Comparison of ENCODE assay signal across 9 mouse cellular contexts in genomic region chr4:46689397-46690022, GRCm38 (mm10). TPM values are rescaled to one million over a fixed set of nuclear protein-coding genes. Genes with fewer than 3 reads are reported as not detected.
DNase-seq lines count a peak whose midpoint lies in the region; ATAC-seq lines count a peak whose summit lies in the region.
"Had no signal": no experiment of that assay in that cellular context is flagged by ENCODE, and none has a peak within 500 bp of the region (broad histone marks: within the 10 kb centered on the region; RNA-seq: fewer than 3 reads in every experiment).

No protein-coding gene starts in this region.

- ATAC-seq in CD4-positive, CD25-positive, alpha-beta regulatory T cell, adult 4 months: peak; percentile 65
- peak; percentile 87 for ATAC-seq in erythroblast, adult 5-6 weeks (replicated peaks; ENCODE audit: low FRiP score, poor library complexity, severe bottlenecking)
- ATAC-seq in neural tube, embryonic 15.5 days (ENCODE audit: low FRiP score): peak; percentile 76

- H3K27me3 ChIP-seq in neural tube, embryonic 15.5 days (replicated peaks): peaks cover 11% of the 10 kb centered on the region; the same call in 1 of the 2 replicates

- peak; percentile 90 for DNase-seq in brain, adult 2 months (ENCODE audit: low read depth, low spot score)
- DNase-seq in heart, postnatal 14 days: peak; percentile 72 to 87
- peak; percentile 64 to 84 for DNase-seq in kidney, postnatal 36 days
- peak; percentile 45 to 64 for DNase-seq in lung, adult 18-20 months
- DNase-seq in testis, postnatal 10 days (ENCODE audit: low spot score): peak; percentile 84

- no peak overlapping the region for H3K27ac ChIP-seq in neural tube, embryonic 15.5 days (replicated peaks)
- H3K27ac ChIP-seq: embryonic facial prominence, embryonic 13.5 days had no signal

- no peak overlapping the region for H3K4me2 ChIP-seq in neural tube, embryonic 15.5 days
- H3K4me2 ChIP-seq: embryonic facial prominence, embryonic 13.5 days had no signal

- WGBS in neural tube, embryonic 15.5 days: 48% methylated on average over 15 of the region's 15 CpGs

- no peak overlapping the region for H3K9ac ChIP-seq in neural tube, embryonic 15.5 days (replicated peaks)
- H3K9ac ChIP-seq: embryonic facial prominence, embryonic 13.5 days had no signal

- intact Hi-C loops in heart, postnatal 14 days (cut with DNase I): loop anchor here (1.0 to 10.0 kb wide), 3 partner anchors 333 to 565 kb away; no protein-coding TSS in a partner anchor

- H3K9me3 ChIP-seq in neural tube, embryonic 15.5 days (replicated peaks): no peaks in the 10 kb centered on the region

- 0 out of 2 replicates have a peak, but pooled peaks cover 3% of the 10 kb centered on the region for H3K4me1 ChIP-seq in neural tube, embryonic 15.5 days
- H3K4me1 ChIP-seq: embryonic facial prominence, embryonic 13.5 days had no signal

- H3K36me3 ChIP-seq in neural tube, embryonic 15.5 days: no peaks in the 10 kb centered on the region
- H3K36me3 ChIP-seq: embryonic facial prominence, embryonic 13.5 days had no signal

- no peak overlapping the region for H3K4me3 ChIP-seq in neural tube, embryonic 15.5 days (replicated peaks)
- H3K4me3 ChIP-seq: embryonic facial prominence, embryonic 13.5 days had no signal

RNA-seq across cellular contexts. Expression of gene Tbc1d2, which starts 39.5 kb away (rescaled TPM):
- polyA plus RNA-seq in CD4-positive, CD25-positive, alpha-beta regulatory T cell, adult 4 months (2017; shearing (Covaris generic)): under 1 TPM; 0.18 to 0.58 TPM
- total RNA-seq in erythroblast, adult 5-6 weeks (2015; ENCODE audit: low replicate concordance): 0.84 and 1.5 TPM in 2 replicates
- 3.2 and 3.9 TPM in 2 replicates for total RNA-seq in erythroblast, adult 5-6 weeks (2017; ENCODE audit: low replicate concordance)
- total RNA-seq in heart, postnatal 14 days (2021): 1 to 10 TPM; 1.4 to 1.6 TPM
- 0.73 and 1.7 TPM in 2 replicates for polyA plus RNA-seq in neural tube, embryonic 15.5 days (2015; fragmentation: Nextera tagmentation; extraction: Ambion mirVana)
